Mouse (Mus musculus) retina, postnatal 7 days (tissue): Measurements from ENCODE around the gene Htr1d.

Source experiments
- DNase-seq: peaks from one replicate; pipeline ENCODE4 v3.0.0-alpha.2; 2012; ENCODE audit warnings: low read depth, low spot score

Htr1d gene

GRCm38 (mm10) chr4:136423224-136423623 lies at the start of gene Htr1d:
TSS of gene Htr1d (plus strand) at chr4:136423524.
- no peak for DNase-seq

GRCm38 (mm10) chr4:136377001-136377400 lies 46.3 kb upstream of the Htr1d start:
- no peak for DNase-seq

- DNase-seq: no peak
Observed at GRCm38 (mm10) chr4:136383052-136383451, 40.3 kb upstream of the Htr1d start.

- DNase-seq: no peak
Observed at GRCm38 (mm10) chr4:136383839-136384238, 39.5 kb upstream of the Htr1d start.

- DNase-seq: no peak
Observed at GRCm38 (mm10) chr4:136387261-136387660, 36.1 kb upstream of the Htr1d start.

GRCm38 (mm10) chr4:136401806-136402205 lies 21.5 kb upstream of the Htr1d start:
- DNase-seq: no peak

GRCm38 (mm10) chr4:136407831-136408230 lies 15.5 kb upstream of the Htr1d start:
- no peak for DNase-seq

GRCm38 (mm10) chr4:136411995-136412765 lies 11.1 kb upstream of the Htr1d start:
- DNase-seq: no peak

GRCm38 (mm10) chr4:136415477-136415876 lies 7.8 kb upstream of the Htr1d start:
- no peak for DNase-seq

GRCm38 (mm10) chr4:136418962-136419361 lies 4.4 kb upstream of the Htr1d start:
- no peak for DNase-seq

- DNase-seq: no peak
Observed at GRCm38 (mm10) chr4:136419386-136419785, 3.9 kb upstream of the Htr1d start.

- DNase-seq: no peak
Observed at GRCm38 (mm10) chr4:136424120-136424999, 1.0 kb downstream of the Htr1d start.

GRCm38 (mm10) chr4:136425000-136425288 lies 1.6 kb downstream of the Htr1d start:
- no peak for DNase-seq

- DNase-seq: no peak
Observed at GRCm38 (mm10) chr4:136430609-136431375, 7.5 kb downstream of the Htr1d start.

GRCm38 (mm10) chr4:136431376-136431693 lies 8.0 kb downstream of the Htr1d start:
- peak; percentile 57 for DNase-seq

- DNase-seq: no peak
Observed at GRCm38 (mm10) chr4:136434029-136434428, 10.7 kb downstream of the Htr1d start.

GRCm38 (mm10) chr4:136439106-136439505 lies 15.8 kb downstream of the Htr1d start:
- DNase-seq: no peak

- no peak for DNase-seq
Observed at GRCm38 (mm10) chr4:136441354-136442043, 18.2 kb downstream of the Htr1d start.

- DNase-seq: no peak
Observed at GRCm38 (mm10) chr4:136444561-136444960, 21.2 kb downstream of the Htr1d start.

GRCm38 (mm10) chr4:136449795-136450194 lies 26.5 kb downstream of the Htr1d start:
- no peak for DNase-seq

- DNase-seq: no peak
Observed at GRCm38 (mm10) chr4:136450271-136450670, 26.9 kb downstream of the Htr1d start.

GRCm38 (mm10) chr4:136451564-136451963 lies 28.2 kb downstream of the Htr1d start:
- no peak for DNase-seq
